Mouse (Mus musculus) spleen, adult 12 weeks (tissue): ENCODE data around the gene Wipi1.

Experiments used
- DNase-seq: peaks from one replicate; pipeline ENCODE4 v3.0.0; 2022; ENCODE audit warnings: low spot score

Gene Wipi1

DNA sequence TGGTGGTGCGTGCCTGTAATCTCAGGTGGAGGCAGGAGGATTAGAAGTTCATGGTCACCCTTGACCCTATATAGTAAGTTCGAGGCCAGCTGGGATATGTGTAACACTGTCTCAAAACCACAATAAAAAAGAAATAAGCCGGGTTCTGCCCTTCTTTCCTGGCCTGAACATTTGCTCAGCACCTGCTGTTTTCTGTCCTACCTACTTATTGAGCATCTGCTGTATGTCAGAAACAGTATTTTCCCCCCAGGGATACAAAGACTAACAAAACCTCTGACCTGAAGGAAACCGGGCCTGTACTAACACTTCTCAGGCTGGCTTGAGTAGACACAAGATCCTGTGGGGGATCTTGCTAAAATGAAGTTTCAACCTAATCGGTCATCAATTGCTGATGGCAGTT lies 74.8 kb downstream of the Wipi1 start:
- DNase-seq = no peak

DNA sequence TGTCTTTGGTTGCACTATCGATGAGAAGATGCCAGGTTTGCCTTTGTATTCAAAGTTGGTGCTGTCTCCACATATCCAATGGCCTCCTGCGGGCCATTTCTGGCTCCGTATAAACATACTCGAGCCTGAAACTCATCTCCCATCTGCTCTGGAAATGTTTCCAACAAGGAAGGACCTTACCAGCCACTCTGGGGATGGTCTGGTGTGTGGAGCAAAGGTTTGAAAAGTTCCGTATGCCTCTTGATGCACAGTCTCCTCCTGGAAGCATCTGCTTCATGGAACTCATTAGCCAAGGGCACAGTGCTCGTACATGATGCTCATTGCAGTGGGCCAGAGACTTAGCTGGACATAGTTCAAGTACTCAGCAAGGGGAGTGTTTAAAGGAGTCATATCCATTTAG lies 75.8 kb downstream of the Wipi1 start:
- DNase-seq = no peak

DNA sequence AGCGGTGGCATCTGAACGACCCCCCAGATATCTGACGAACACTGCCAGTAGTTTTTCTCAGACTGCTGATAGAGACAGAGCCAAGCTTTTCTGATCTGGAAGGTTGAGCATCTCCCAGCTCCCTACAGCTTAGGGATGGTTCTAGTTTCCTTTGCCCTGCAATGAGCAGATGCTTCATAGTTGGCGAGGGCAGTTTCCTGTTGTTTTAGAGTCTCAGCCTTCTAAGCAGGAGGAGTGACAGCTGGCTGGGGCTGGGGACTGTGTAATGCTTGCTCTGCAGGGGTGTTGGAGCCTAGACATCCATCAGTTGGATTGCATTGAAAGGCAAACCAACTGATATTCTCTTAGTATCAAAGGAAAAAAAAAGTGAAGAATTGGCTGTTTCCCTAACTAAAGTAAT lies 81.7 kb downstream of the Wipi1 start:
- DNase-seq = no peak

DNA sequence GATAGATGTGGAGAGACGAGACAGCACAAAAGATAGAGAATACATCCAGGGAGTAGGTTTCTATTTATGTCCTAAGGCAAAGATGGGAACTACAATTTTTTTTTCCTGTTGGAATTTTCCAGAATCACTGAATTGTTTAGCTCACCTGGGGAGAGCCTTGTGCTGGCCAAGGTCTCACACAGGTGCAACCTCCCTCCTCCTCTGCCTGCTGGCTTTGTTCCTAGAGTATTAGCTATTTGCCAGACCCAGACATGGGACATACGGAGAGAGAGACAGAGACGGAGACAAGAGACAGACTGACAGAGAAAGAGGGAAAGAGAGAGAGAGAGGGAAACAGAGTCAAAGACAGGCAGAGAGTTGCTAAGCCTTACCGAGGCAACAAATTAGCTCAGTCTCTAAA lies 86.2 kb downstream of the Wipi1 start:
- no peak for DNase-seq

DNA sequence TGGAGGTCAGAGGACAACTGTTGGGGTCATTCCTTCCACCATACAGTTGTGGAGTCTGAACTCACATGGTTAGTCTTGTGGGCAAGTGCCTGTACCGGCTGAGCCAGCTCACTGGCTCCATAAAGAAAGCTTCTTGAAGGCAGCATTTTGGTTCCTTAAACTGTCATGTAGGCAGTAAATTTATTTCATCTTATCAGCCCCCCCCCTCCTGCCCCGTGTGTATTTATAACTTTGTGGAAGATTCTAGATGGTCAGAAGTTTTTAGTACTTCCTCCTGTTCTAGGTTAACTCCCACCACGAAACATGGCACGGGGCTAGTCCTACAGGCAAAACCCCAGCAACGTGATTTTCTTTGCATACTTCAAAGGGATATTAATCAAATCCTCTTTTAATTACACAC lies 86.9 kb downstream of the Wipi1 start:
- DNase-seq = no peak
